Mouse (Mus musculus) embryonic fibroblast, embryonic 13.5 days (primary cell): ENCODE measurements at regions not wholly inside any gene's neighbourhood (a gene's known extent, or its start where the extent isn't known, plus 50 kb on each side); places are given as distances from the start of the nearest gene placed in this dataset.
"Not testable (repeated sequence)": the region's sequence is repeated elsewhere in the genome, so short reads cannot be mapped to it uniquely, and the experiment has no call there.

Source experiments
- H3K27ac ChIP-seq: 2 replicates; pipeline ENCODE4 v1.5.1; 2012; ENCODE audit warnings: low read length, control low read depth, inconsistent platforms; ENCODE audit not compliant: insufficient read depth
- H3K4me1 ChIP-seq: 2 replicates; pipeline ENCODE4 v1.6.1; 2011; ENCODE audit warnings: low read length; ENCODE audit not compliant: control insufficient read depth, insufficient read depth
- H3K4me3 ChIP-seq: 2 replicates; pipeline ENCODE4 v1.5.1; 2011; ENCODE audit warnings: mild to moderate bottlenecking, control low read depth, low read length; ENCODE audit not compliant: insufficient read depth
- CTCF ChIP-seq: IDR thresholded peaks from 2 replicates; pipeline ENCODE4 v1.5.1; 2011; ENCODE audit warnings: mild to moderate bottlenecking, control low read depth, low read length, moderate library complexity, borderline replicate concordance; ENCODE audit not compliant: insufficient read depth
- POLR2A ChIP-seq: IDR thresholded peaks from 2 replicates; pipeline ENCODE4 v1.6.1; 2011; ENCODE audit warnings: low read depth, mild to moderate bottlenecking, control low read depth, low read length, moderate library complexity

DNA sequence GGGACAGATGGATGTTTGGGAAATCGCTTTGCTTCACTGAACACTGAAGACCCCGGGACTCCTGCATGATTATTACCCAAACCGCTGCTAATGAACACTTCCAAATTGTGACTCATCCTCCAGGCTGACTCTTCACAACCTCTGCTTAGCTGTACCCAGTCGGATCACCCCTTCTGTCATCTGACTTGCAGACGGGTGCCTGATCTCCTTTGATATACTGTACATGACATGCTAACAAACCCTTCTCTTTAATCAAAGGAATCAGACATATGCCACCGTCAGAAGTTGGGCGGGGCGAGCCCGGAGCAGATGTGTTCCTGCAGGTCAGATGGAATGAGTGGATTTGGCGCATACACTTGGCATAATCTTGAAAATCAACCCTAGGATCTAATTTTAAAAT is 89.2 kb upstream of the Sh3gl3 start:
- Histone ChIP-seq H3K4me3 (no peak overlapping the region), H3K27ac (no peak overlapping the region), H3K4me1 (no peaks in the 10 kb centered on the region)
- TF ChIP-seq CTCF (no peak), POLR2A (no peak)

GRCm38 (mm10) chr7:82085205-82085604 is 88.4 kb upstream of the Sh3gl3 start:
- Histone ChIP-seq H3K4me1 (no peaks in the 10 kb centered on the region), H3K27ac (no peak overlapping the region), H3K4me3 (no peak overlapping the region)
- TF ChIP-seq CTCF (no peak), POLR2A (no peak)

- no peak for TF ChIP-seq CTCF
- no peak for TF ChIP-seq POLR2A
- H3K4me1 ChIP-seq, result no peaks in the 10 kb centered on the region
- no peak overlapping the region for H3K27ac ChIP-seq
- no peak overlapping the region for H3K4me3 ChIP-seq
These were observed 75.5 kb upstream of the Sh3gl3 start for GRCm38 (mm10) chr7:82098136-82098535.

GRCm38 (mm10) chr7:82101314-82101713 is 72.3 kb upstream of the Sh3gl3 start:
- H3K4me3 ChIP-seq, result no peak overlapping the region
- no peak overlapping the region for H3K27ac ChIP-seq
- H3K4me1 ChIP-seq, result no peaks in the 10 kb centered on the region
- TF ChIP-seq POLR2A, result no peak
- no peak for TF ChIP-seq CTCF

DNA sequence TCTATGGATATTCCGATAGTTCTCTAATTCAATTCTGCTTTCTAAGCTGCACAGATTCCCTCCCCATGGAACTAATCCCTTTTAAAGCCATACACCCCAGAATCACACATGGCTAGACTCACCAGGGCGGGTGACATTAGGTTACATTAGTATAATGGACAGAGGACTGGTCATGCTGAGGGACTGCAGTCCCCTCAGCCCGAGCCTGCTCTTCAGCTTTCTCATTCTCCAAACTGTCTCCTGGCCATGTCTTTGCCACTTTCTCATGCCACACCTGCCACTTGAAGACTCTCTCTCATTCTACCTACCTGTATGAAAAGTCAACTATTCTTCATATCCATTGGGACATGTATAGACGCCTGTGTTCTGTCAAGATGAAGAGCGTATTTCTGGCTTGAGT is 68.0 kb upstream of the Sh3gl3 start:
- H3K4me1 ChIP-seq, result 0 out of 2 replicates have a peak, but pooled peaks cover 4% of the 10 kb centered on the region
- H3K27ac ChIP-seq, result no peak overlapping the region
- H3K4me3 ChIP-seq, result no peak overlapping the region
- TF ChIP-seq CTCF (no peak), POLR2A (no peak)

DNA sequence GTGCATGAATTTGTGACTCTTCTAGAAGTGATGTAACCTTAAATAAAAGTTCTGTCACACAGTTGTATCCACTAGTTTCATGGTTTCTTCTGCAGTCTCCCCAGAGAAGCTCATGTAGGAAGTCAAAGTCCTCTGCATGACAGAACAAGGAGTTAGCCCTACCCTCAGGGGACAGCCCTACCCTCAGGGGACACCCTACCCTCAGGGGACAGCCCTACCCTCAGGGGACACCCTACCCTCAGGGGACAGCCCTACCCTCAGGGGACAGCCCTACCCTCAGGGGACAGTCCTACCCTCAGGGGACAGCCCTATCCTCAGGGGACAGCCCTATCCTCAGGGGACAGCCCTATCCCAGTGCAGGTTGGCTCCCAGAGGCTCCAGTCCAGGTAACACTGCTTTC is 64.5 kb upstream of the Sh3gl3 start:
- not testable (repeated sequence) for H3K4me1 ChIP-seq, H3K4me3 ChIP-seq, H3K27ac ChIP-seq

DNA sequence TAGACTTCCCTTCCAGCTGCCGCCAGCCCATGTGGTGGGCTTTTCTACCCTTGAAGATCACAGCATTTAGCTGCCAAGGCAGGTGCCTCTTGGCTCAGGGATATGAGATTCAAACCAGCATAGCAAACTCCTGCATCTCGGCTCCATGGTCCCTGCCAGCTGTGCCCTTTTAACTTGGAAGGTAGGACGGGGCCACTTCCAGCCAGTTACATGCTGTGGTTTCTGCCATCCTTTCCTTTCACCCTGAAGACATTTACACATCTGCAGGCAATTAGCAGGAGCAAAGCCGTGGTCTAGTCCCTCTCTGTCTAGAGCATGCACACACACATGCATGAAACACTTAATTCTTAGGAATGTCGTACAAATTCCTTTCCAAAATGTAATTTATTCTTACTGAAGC is 64.1 kb upstream of the Sh3gl3 start:
- no peak overlapping the region for H3K27ac ChIP-seq
- TF ChIP-seq POLR2A, result no peak
- TF ChIP-seq CTCF, result no peak
- H3K4me3 ChIP-seq, result no peak overlapping the region
- 0 out of 2 replicates have a peak, but pooled peaks cover 4% of the 10 kb centered on the region for H3K4me1 ChIP-seq

- Histone ChIP-seq H3K4me1 (0 out of 2 replicates have a peak, but pooled peaks cover 4% of the 10 kb centered on the region), H3K4me3 (no peak overlapping the region), H3K27ac (no peak overlapping the region)
- TF ChIP-seq CTCF, result no peak
- no peak for TF ChIP-seq POLR2A
These were observed 63.7 kb upstream of the Sh3gl3 start for GRCm38 (mm10) chr7:82109977-82110376.

DNA sequence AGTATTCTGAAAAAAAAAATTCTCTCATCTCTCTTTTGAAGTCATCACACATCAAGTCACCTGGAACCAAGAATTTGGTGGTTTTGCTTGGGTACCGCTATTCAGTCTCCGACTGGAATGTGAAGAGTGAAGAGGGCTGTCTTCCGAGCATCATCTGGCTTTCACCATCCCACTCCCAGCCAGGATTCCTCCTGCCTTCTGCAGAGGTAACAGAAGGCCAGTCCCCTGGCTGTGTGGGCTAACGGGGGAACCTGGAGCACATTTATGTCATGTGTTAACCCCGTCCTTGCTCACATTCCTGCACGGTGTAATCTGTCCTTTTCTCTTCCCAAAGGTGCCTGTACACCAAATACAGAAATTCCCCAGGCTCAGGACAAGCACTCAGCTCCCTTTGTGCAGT is 61.6 kb upstream of the Sh3gl3 start:
- Histone ChIP-seq H3K4me1 (0 out of 2 replicates have a peak, but pooled peaks cover 4% of the 10 kb centered on the region), H3K4me3 (no peak overlapping the region), H3K27ac (no peak overlapping the region)
- TF ChIP-seq POLR2A (no peak), CTCF (no peak)

DNA sequence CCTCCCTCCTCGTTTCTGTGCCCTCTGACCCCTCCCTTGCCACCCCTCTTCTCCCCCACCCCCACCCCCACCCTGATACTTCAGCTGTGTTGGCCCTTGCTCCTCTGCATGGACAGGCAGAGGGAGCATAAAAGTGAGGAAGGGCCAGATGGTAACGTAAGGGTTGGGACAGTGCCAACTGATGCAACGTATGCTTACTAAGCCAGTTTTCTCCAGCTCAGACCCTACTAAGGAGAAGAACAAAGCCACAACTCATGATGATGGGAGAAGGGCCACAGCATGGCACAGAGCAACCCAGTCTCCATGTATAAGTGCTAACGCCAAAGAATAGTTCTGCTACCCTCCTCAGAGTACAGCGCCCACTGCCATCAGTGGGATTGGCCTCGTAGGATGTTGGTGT is 58.0 kb upstream of the Sh3gl3 start:
- no peak for TF ChIP-seq CTCF
- TF ChIP-seq POLR2A, result no peak
- Histone ChIP-seq H3K4me1 (no peaks in the 10 kb centered on the region), H3K27ac (no peak overlapping the region), H3K4me3 (no peak overlapping the region)

- H3K4me3 ChIP-seq, result no peak overlapping the region
- TF ChIP-seq CTCF, result no peak
- TF ChIP-seq POLR2A, result no peak
- H3K4me1 ChIP-seq, result no peaks in the 10 kb centered on the region
- no peak overlapping the region for H3K27ac ChIP-seq
These were observed 54.4 kb upstream of the Sh3gl3 start for GRCm38 (mm10) chr7:82119266-82119665.

- no peak overlapping the region for H3K27ac ChIP-seq
- H3K4me3 ChIP-seq, result no peak overlapping the region
- no peak for TF ChIP-seq POLR2A
- no peaks in the 10 kb centered on the region for H3K4me1 ChIP-seq
These were observed 53.8 kb upstream of the Sh3gl3 start for GRCm38 (mm10) chr7:82119866-82120265.
